Mouse (Mus musculus) adrenal gland, adult 18-20 months (tissue): ENCODE results near the gene Os9. TPM values are rescaled to one million over a fixed set of nuclear protein-coding genes. Genes with fewer than 3 reads are reported as not detected.
"Not testable (repeated sequence)": the region's sequence is repeated elsewhere in the genome, so short reads cannot be mapped to it uniquely, and the experiment has no call there.

ENCODE experiments used
- DNase-seq, 2 experiments: peaks; one replicate each; pipeline ENCODE4 v3.0.0; 2021 to 2022; ENCODE audit warnings: low spot score in 2 of 2
- total RNA-seq, 2 experiments: library from RNA; stranded (reverse); gene quantifications; 1 replicate in 1 of 2; 2 replicates in 1 of 2; pipeline ENCODE4 v1.2.3; 2021

The Os9 gene
- total RNA-seq, 2 experiments from 2014 or later = 114 to 147 TPM

- DNase-seq = no peak
Observed at GRCm38 (mm10) chr10:127083292-127083914, 37.5 kb downstream of the Os9 start.

GRCm38 (mm10) chr10:127081996-127082620, 38.8 kb downstream of the Os9 start:
- no peak for DNase-seq

- no peak for DNase-seq
Observed at GRCm38 (mm10) chr10:127080901-127081780, 39.8 kb downstream of the Os9 start.

- DNase-seq = no peak
Observed at GRCm38 (mm10) chr10:127079665-127080391, 41.1 kb downstream of the Os9 start.

GRCm38 (mm10) chr10:127078677-127079575, 42.0 kb downstream of the Os9 start:
- DNase-seq = no peak

- DNase-seq = no peak
Observed at GRCm38 (mm10) chr10:127078001-127078676, 42.8 kb downstream of the Os9 start.

- DNase-seq = no peak
Observed at GRCm38 (mm10) chr10:127077515-127077914, 43.4 kb downstream of the Os9 start.

- no peak for DNase-seq
Observed at GRCm38 (mm10) chr10:127076082-127076481, 44.8 kb downstream of the Os9 start.

- DNase-seq = no peak
Observed at GRCm38 (mm10) chr10:127075651-127076050, 45.3 kb downstream of the Os9 start.

- no peak for DNase-seq
Observed at GRCm38 (mm10) chr10:127075080-127075479, 45.9 kb downstream of the Os9 start, which contains the start of gene Agap2. TSS of gene Agap2 (plus strand) at chr10:127075284.

- no peak for DNase-seq
Observed at GRCm38 (mm10) chr10:127073981-127074380, 47.0 kb downstream of the Os9 start.

GRCm38 (mm10) chr10:127072969-127073368, 48.0 kb downstream of the Os9 start:
- not testable (repeated sequence) for DNase-seq

- not testable (repeated sequence) for DNase-seq
Observed at GRCm38 (mm10) chr10:127072270-127072669, 48.7 kb downstream of the Os9 start.

- DNase-seq = no peak
Observed at GRCm38 (mm10) chr10:127071203-127071602, 49.7 kb downstream of the Os9 start.

GRCm38 (mm10) chr10:127070190-127071121, 50.5 kb downstream of the Os9 start, which contains the start of gene Tspan31:
TSS of gene Tspan31 (minus strand) at chr10:127070264.
- DNase-seq = peak; percentile 68 to 71

- no peak for DNase-seq
Observed at GRCm38 (mm10) chr10:127069281-127070189, 51.4 kb downstream of the Os9 start.

- no peak for DNase-seq
Observed at GRCm38 (mm10) chr10:127068360-127069038, 52.4 kb downstream of the Os9 start.
